Mouse (Mus musculus): Measurements from ENCODE around the gene Slc17a2.
A peak's percentile ranks its signal among the peaks of the same experiment; 100 is the strongest.

Slc17a2 gene

DNA sequence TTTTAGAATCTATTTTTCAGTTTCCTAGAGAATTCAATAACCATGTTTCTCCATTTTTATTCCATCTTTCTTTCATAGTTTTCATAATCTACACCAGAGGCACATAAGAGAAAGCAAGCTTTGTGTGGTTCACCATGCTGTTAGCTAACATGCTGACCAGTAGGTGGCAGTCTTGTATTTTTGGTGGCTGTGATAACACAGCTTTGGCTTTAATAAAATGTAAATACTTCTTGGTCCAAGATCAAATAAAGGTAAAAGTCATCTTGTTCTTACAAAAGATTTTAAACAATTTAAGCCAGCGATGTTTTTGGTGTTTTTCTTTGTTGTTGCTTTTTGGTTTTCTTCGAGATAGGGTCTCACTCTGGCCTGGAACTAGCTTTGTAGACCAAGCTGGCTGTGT is 14.3 kb upstream of the Slc17a2 start:
- peak; percentile 82 for DNase-seq (ENCODE audit: low spot score)

DNA sequence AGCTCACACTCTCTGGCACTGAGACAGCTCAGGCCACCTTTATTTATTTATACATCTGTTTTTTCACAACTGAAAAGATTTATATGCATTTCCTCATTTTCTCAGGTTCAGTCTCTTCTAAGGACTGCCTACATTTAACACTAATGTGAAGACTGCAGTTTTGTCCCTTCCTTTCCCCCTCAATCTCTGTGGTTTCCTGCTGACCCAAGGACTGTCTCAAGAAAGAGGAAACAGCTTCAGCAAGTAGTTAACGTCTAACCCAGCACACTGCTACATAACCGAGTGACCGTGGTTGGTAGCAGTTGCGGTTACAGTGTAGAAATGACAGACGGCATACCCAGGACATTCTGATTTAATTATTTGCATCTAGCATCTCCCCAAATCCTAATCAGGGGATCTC is 7.4 kb upstream of the Slc17a2 start:
- no peak for DNase-seq (ENCODE audit: low spot score)

DNA sequence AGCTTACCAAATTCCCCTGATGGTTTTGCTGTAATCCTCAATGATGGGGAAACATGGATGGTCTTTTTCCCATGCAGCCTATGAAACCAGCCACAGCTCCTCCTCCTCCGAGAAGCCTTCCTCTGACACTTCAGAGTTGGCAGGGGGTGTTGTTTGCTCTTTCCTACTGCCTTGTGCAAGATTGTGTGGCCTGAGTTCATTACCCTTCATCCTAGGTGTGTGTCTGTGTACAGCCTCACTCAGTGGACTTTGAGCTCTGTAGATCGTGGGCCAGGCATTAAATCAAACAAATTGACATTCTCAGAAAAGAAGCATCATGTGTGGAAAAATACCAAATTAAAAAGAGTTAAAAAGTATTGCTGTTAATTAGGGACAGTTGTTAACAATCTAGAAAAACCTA is 2.3 kb upstream of the Slc17a2 start:
- no peak for DNase-seq (ENCODE audit: low spot score)

DNA sequence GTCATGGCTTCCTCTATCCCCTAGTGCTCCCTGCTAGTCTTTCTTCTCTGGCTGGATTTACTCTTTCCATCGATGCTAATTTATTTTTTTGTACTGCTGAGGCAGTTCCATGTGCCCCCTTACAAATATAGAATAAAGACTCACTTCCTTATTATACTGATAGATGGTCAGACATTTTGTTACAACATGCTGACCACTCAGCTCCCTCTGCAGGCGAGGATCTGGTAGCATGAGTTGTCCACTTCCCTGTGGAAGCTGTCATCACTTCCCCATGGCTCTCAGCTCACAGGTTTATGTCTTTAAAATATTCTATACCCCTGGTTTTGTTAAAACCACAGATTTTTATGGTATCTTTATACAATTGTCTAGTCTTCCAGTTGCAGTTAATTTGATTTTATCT is 9.4 kb downstream of the Slc17a2 start:
- DNase-seq (ENCODE audit: low spot score): peak; percentile 10

DNA sequence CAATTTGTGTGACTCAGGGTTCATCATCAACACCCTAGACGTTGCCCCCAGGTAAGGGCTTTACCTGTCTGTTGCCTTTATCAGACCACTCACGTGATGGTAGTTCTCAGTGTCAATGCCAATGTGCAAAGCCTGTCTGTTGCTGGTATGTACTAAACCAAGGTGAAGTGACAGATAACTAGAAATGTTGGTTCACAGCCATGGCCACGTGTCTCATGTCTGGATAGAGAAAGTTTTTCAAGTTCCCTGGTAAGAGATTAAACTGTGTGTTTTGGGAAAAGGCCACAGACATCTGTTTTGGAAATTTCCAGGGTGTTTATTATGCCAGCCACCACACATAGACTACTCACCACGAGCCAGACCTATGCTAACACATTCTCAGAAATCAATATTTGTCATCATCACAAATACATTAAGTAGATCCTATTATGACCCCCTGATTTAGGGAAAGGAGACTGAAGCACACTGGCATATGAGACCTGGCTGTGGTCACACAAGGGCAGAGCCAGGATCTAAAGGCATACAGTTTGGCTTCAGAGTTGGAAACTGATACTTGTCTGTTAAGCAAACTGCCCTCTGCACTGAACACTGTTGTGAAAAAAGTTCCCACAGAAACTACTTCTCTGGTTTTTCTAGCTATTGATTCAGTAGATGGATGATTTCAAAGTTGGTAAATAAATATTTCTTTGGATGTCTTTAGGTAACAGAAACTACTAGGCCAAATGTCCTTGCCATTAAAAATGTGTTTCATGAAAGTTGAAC is 13.6 kb downstream of the Slc17a2 start:
- DNase-seq (ENCODE audit: low spot score): no peak

DNA sequence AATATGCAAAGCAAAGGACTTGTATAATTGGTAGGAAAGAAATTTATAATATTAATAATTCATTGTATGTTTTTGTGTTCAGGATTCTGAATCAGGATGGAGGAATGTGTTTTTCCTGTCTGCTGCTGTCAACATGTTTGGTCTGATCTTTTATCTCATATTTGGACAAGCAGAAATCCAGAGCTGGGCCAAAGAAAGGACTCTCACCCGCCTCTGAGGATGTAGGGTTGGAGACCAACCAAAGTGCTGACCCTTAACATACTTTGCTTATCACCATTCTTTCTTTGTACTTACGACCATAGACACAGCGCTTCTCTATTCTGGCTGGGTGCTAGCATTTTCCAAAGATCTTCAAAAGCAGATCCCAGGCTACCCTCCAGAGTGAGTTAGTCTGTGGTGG is 15.4 kb downstream of the Slc17a2 start:
- no peak for DNase-seq (ENCODE audit: low spot score)

DNA sequence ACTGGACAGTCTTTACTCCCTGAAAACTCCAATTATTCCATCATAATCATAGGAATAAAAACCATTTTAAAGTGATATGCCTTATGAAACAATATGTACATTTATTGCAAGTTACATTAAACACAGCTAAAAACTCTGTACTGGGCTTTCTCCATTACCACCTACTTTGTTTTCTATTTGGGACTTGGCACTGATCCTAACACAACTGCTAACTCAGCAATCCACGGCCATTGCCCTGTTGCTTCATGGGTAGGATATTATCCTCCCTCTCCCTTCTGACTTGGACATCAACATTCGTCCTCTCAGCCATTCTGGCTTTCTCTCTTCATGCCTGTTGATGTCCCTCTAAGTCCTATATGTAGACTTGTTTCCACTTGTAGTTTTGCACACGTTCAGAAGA is 19.8 kb downstream of the Slc17a2 start:
- no peak for DNase-seq (ENCODE audit: low spot score)

DNA sequence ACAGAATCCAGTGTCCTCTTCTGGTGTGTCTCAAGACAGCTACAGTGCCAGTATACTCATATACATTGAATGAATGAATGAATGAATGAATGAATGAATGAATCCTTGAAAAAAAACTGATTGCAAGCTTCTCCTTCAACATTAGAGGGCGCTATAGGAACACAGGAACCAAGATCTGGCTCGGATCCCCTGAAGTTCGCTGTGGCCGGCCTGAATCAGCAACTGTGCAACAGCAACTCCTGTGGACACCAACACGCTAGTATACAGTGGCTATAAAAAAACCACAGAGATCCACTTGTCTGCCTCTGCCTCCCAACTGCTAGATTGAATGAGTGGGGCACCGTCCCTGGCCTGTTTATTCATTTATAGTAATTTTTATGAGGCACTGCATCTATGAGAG is 26.3 kb downstream of the Slc17a2 start:
- peak; percentile 75 for DNase-seq (ENCODE audit: low spot score)

DNA sequence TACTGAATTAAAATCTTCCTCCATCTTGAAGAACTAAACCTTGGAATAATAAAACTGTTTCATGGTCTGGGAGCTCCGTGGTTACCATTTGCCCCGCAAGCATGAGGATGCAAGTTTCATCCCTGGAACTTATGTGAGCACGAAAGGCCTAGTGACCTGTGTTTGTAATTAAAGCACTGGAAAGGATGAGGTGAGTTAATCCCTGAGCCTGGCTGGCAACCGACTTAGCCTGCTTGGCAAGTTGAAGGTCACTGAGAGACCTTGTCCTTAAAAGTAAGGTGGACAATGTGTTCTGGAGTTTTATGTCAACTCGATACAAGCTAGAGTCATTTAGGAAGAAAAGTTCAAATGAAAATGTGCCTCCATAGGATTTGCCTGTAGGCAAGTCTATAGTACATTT is 28.0 kb downstream of the Slc17a2 start:
- no peak for DNase-seq (ENCODE audit: low spot score)

DNA sequence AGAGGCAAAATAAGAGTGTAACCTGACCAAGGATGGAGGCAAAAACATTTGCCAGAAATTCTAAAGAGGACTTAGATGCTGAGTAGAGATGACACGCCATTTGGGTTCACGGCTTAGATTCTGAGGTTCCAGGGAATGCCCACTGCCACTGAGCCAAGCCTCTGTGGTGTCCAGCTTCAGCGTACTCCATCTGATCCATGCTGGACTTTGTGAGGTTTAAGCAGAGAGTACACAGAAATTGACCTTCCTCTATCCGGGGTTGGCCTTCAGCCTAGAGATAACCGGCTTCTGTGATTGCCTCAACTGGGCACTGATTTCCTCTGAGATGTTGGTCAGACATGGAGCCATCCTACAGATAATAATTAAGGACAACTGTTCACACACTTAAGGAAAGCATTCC is 29.8 kb downstream of the Slc17a2 start:
- DNase-seq (ENCODE audit: low spot score): no peak

DNA sequence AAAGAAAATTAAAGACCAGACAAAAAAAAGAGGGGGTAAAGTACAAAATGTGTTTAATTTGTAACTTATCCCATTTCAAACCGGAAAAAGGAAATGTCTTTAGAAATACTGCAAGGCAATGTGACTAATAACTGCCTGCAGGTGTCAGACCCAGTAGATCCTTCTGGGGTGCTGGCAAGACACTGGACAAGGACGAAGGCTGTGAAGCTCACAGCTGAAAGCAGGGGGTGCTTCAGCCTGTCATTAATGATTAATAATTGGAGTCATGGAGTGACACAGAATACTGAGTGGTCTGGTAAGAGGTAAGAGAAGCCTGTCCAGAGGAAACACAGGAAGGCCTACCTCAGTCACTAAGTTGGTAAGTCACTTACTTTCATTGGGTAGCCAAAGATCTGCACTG is 32.5 kb downstream of the Slc17a2 start, which contains the start of gene Slc17a3:
Slc17a3 (plus strand) TSS at position 127 of the 400 bp plus-strand sequence.
- DNase-seq (ENCODE audit: low spot score): no peak

DNA sequence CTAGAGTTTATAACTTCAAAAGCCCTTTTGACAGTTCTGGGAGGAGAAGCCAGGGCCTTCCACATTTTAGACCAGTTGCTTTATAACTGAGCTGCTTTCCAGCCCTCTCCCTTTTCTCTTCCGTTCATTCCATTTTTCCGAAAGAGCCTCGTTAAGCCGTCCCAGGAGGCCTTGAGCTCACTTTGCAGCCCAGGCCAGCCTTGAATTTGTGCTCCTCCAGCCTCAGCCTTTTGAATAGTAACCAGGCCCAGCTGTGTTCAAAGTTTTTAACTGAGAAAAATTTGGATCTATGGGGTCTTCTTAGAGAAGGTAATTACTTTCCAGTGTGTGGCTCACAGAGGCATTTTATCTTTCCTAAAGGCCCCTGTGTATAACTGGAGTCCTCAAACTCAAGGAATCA is 39.1 kb downstream of the Slc17a2 start:
- no peak for DNase-seq (ENCODE audit: low spot score)

DNA sequence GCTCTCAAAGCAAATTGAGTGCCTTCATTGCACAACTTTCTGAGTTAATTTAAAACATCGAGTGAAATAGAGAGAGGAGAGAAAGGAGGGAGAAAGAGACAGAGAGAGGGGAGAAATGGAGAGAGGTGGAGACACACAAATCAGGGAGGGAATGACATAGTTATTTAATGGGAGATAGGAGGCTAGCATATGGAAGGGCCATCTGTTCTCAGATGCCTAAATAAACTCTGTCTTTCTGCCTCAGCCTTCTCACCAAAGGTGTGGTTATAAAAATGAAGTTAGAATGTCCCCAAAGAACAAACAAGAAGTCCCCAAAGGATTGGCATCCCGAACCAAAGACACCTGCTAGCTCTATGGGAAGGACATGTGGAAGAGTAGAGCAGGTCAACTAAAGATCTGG is 42.5 kb downstream of the Slc17a2 start:
- DNase-seq (ENCODE audit: low spot score): no peak

DNA sequence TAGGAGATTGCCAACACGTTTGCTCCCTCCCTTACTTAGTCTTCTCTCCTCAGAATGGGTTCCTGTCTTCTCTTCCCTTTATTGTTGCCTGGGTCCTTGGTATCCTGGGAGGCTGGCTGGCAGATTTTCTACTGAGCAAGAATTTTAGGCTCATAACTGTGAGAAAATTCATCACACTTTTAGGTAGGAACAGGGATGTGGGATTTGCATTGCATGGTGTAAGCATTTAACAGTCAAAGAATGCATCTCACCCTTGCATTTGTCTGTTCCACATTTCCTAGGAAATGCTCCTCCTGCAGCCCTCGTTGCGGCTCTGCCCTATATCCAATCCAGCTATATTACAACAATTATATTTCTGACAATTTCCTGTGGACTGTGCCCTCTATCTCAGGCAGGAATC is 49.6 kb downstream of the Slc17a2 start:
- no peak for DNase-seq (ENCODE audit: low spot score)

DNA sequence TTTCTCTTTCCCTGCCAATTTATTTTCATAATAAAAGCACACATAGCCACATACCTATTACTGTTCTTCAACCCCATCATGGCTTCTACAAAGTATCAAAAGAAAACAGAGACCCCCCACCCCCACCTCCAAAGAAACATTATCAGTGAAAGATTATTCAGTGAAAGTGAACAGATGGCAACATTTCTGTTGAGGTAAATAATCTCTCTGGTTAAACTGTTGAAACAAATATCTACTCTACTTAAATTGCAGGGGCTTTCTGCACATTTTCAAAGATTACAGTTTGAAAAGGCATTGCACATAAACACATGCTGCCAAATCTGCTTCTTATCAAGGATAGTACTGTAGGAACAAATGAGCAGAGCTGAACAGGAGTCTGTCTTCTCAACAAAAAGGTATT is 55.0 kb downstream of the Slc17a2 start:
- no peak for DNase-seq (ENCODE audit: low spot score)

DNA sequence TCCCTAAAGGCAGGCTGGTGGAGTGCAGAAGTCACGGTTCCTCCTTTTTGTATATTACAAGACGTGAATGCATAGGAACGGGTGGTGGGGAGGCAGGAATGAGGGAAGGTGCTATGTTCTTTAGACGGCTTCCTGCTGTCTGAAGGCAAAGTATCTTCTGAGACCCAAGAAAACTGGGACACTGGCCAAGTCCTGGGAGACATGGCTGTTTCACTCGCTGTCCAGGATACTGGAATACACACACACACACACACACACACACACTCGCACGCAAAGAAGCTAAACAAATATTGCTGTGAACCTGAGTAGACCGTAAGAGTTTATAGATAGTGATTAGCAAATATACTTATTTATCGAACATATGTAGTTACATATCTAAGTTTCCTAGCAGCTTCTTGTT is 57.9 kb downstream of the Slc17a2 start:
- no peak for DNase-seq (ENCODE audit: low spot score)

DNA sequence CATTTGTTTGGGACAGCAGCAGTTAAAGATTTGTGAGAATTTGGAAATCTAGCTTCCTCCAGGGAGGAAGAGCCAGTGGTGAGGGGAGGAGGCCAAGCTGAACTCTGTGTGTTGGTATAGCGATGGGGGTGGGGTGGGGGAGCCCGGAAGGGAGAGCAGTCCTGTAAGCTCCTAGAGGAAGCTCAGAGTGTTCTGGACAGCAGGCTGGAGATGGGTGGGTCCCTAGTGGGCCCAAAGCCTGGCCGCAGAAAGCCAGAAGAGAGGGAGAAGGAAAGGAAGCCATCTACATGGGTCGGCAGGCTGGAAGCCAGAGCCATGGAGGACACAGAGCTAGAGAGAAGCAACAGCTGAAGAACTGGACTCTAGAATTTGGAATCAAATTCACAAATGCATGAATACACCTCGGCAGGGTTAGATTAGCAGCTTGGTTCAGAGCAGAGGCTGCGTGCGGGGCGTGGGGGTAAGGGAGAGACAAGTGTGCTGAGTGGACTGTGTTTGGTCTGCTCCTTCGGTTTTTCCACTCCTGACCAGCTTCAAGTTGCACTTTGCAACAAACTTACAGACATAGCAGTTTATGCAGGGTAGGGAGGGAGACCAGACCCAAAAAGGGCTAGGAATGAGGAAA is 59.4 kb downstream of the Slc17a2 start:
- DNase-seq (ENCODE audit: low spot score): no peak

DNA sequence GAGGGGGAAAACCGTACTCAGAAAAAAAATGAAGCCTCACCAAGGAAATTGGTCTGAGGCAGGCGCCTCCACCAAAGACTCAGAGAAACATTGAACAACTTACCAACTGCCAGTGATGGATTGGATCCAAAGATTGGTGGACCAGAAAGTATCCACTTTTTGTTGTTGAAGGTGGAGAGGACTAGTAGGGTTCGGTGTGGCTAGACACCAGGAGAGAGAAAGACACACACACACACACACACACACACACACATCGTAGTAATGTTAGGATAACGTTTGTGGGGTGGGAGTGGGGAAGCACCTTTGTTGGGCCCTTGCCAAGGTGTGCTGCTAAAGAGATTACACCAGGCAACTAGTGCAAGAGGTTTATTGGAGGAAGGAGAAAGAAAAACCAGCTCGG is 60.2 kb downstream of the Slc17a2 start:
- no peak for DNase-seq (ENCODE audit: low spot score)

DNA sequence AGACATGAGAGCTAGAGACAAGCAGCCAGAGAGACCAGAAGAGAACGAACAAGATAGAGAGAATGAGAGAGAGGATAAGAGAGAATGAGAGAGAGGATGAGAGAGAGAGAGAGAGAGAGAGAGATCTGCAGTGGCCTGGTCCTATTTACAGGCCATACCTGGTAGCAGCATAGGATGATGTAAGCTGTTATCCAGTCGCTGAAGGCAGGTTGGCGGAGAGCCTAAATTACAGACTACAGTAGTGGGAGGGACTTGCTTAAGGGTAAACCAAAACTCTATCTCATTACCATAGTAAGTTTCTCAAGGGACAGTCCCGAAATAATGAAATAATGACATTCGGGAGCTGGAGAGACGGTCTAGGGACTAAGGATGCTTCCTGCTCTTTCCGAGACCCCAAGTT is 60.6 kb downstream of the Slc17a2 start, which contains the start of gene Slc17a1:
Slc17a1 (plus strand) TSS at position 346 of the 400 bp plus-strand sequence.
- DNase-seq (ENCODE audit: low spot score): no peak

DNA sequence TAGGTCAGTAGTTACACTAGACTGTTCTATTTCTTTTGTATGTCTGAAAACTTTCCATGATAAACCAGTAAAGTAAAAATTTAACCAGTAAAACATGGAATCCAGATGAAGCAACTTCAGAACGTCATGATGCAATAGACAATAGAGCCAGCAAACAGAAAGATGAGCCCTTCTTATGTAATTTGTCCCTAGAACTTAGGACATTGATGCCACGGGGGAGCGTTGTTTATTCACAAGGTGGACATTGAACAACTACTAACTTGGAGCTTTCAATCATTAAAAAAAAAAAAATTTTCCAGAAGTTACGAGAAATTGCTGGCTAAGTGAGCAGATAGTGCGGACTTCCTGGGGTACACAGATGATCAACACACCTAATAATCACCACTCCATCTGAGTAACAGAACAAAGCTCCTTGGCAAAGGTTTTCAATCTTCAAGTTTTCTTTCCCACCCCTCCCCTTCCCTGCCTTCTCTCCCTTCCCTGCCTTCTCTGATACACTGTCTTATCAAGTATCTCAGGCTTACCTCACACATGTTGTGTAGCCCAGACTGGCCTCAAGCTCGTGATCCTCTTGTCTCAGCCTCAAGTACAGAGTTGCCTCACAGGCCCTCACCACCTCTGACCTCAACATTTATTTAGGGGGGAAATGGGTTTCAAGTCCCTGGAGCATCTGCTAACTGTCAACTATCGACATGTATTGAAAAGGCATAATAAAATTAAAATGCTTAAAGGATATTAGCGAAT is 62.2 kb downstream of the Slc17a2 start:
- DNase-seq (ENCODE audit: low spot score): no peak

DNA sequence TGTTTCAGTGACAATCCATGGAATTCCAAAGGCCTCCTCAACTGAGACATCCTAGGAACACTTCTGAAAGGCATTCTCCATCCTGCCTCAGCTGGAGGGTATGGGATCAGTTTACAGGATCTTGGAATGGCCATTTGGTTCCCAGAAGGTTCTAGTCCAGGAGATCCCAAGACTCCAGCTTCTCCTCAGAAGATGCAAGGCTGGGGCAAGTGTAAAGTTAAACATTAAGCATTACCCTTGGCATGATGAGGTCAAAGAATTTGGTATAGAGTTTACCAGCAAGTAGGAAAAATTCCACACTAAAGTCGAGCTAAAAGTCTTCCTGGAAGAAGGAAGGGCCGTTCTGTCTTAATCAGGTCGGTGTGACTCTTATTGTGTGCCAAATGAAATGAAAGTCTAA is 63.2 kb downstream of the Slc17a2 start:
- DNase-seq (ENCODE audit: low spot score): no peak

DNA sequence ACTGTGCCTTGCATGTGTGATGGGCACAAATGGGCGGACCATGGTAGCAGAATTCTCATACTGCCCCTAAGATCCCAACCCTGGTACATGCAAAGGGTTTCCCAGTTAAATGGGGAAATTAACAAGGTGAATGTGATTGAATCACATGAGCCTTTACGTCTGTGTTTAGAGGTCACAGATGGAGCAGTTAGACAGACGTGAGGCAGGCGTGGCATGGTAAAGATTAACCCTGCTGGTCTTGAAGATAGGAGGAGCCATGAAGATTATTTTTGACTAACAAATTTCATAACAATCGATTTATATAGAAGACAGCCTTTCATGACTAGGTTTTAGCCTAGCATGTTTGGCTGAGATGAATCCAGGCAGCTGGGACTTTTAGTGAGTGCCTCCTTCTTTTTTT is 66.3 kb downstream of the Slc17a2 start:
- DNase-seq (ENCODE audit: low spot score): no peak
